Mouse (Mus musculus) embryonic facial prominence, embryonic 13.5 days (tissue): ENCODE results near the gene Zfyve28. TPM values are rescaled to one million over a fixed set of nuclear protein-coding genes. Genes with fewer than 3 reads are reported as not detected.

Experiments
- ATAC-seq: fragments of 200-750 bp; cut with Nextera tagmentation; 2 replicates; pipeline ENCODE4 v1.8.0; 2017; ENCODE audit warnings: low read depth; ENCODE audit not compliant: insufficient number of reproducible peaks, insufficient read depth, low FRiP score, low TSS enrichment
- H3K27ac ChIP-seq: fragments of 300-500 bp; sonication (generic); 2 replicates; pipeline ENCODE4 v1.5.1; 2015; ENCODE audit warnings: moderate library complexity, mild to moderate bottlenecking, inconsistent platforms
- H3K27me3 ChIP-seq: fragments of 300-500 bp; sonication (generic); 2 replicates; pipeline ENCODE4 v1.6.1; 2015; ENCODE audit warnings: mild to moderate bottlenecking, inconsistent platforms
- H3K36me3 ChIP-seq: fragments of 300-500 bp; sonication (generic); 2 replicates; pipeline ENCODE4 v1.6.1; 2015; ENCODE audit warnings: mild to moderate bottlenecking, inconsistent platforms
- H3K4me1 ChIP-seq: fragments of 300-500 bp; sonication (generic); 2 replicates; pipeline ENCODE4 v1.6.1; 2015; ENCODE audit warnings: inconsistent platforms
- H3K4me2 ChIP-seq: fragments of 300-500 bp; sonication (generic); 2 replicates; pipeline ENCODE4 v1.6.1; 2015; ENCODE audit warnings: moderate library complexity, mild to moderate bottlenecking, inconsistent platforms
- H3K4me3 ChIP-seq: fragments of 300-500 bp; sonication (generic); 2 replicates; pipeline ENCODE4 v1.5.1; 2015; ENCODE audit warnings: mild to moderate bottlenecking, inconsistent platforms
- H3K9ac ChIP-seq: fragments of 300-500 bp; sonication (generic); 2 replicates; pipeline ENCODE4 v1.6.1; 2015; ENCODE audit warnings: mild to moderate bottlenecking, inconsistent platforms
- H3K9me3 ChIP-seq: fragments of 300-500 bp; sonication (generic); 2 replicates; pipeline ENCODE4 v1.6.1; 2016; ENCODE audit warnings: inconsistent platforms
- WGBS: fragments of 180-500 bp; shearing (Covaris S2); methylation state at CpG from one replicate; pipeline ENCODE4 v1.1.7; 2015; ENCODE audit warnings: mixed read lengths; 5-methylcytosine and 5-hydroxymethylcytosine counted together
- polyA plus RNA-seq: library from polyadenylated mRNA; unstranded; fragments of >200 nt; fragmentation: Nextera tagmentation; extraction: Ambion mirVana; gene quantifications from 2 replicates; pipeline ENCODE4 v1.2.1, GENCODE M21; 2015

The Zfyve28 gene
- polyA plus RNA-seq, 1 experiment from 2014 or later: 1.8 TPM

DNA sequence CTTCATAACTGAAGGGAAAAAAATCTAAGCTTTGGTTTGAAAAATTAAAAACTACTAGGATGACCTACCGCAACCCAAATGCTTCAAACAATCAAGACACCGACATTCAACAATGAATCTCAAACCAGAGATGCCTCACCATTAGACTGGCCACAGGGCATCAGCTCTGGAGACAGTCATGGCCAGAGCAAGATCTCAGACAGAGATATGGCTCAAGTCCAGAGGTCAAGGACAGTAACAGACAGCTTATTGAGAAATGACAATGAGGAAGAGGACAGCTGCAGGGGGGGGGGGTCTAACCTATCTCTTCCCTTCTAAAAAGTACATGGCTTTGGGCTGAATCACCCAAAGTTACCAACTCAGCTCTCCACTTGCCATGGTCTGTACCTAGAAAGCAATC, 3.0 kb downstream of the Zfyve28 start:
- Histone ChIP-seq H3K36me3 (no peaks in the 10 kb centered on the region), H3K27me3 (peaks cover 71% of the 10 kb centered on the region), H3K9me3 (no peaks in the 10 kb centered on the region), H3K4me2 (no peak overlapping the region), H3K27ac (no peak overlapping the region), H3K4me3 (no peak overlapping the region), H3K4me1 (peaks cover 24% of the 10 kb centered on the region), H3K9ac (no peak overlapping the region)
- 85% methylated on average over 2 of the region's 2 CpGs for WGBS
- no peak for ATAC-seq

DNA sequence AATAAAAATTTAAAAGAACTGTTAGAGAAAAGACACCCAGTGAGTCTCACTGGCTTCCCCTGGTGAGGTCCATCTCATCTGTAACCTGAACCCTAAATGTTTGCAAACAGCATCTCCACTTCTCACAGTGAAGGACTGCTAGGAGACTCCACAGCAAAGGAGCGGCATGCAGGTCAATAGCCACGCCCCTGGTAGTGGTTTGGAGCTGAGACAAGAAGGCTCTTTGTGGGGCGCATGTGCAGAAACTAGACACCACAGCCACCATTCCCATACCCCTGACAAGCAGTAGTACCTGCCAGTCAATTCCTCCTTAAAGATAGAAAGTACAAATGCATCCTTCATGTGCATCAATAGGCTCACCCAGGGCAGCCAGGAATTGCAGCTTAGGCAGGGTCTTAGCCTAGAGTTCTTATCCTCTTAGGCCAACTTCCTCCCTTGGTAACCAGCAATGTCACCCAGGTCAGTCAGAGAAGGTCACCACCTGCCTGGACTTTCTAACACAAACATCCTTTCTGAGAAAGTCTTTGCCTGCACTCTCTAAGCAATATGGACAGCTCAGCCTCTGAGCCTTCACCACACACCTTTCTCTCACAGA, 4.0 kb downstream of the Zfyve28 start:
- H3K36me3 ChIP-seq: no peaks in the 10 kb centered on the region
- H3K27ac ChIP-seq: no peak overlapping the region
- peaks cover 62% of the 10 kb centered on the region for H3K27me3 ChIP-seq
- H3K4me2 ChIP-seq: no peak overlapping the region
- WGBS: 30% methylated on average over 3 of the region's 3 CpGs
- no peak for ATAC-seq
- H3K4me1 ChIP-seq: peaks cover 24% of the 10 kb centered on the region
- H3K9me3 ChIP-seq: no peaks in the 10 kb centered on the region
- no peak overlapping the region for H3K4me3 ChIP-seq
- H3K9ac ChIP-seq: no peak overlapping the region

- no peak overlapping the region for H3K4me3 ChIP-seq
- 80% methylated on average over 5 of the region's 5 CpGs for WGBS
- no peak for ATAC-seq
- H3K27me3 ChIP-seq: peaks cover 54% of the 10 kb centered on the region
- H3K9ac ChIP-seq: no peak overlapping the region
- H3K4me1 ChIP-seq: peaks cover 24% of the 10 kb centered on the region
- H3K36me3 ChIP-seq: no peaks in the 10 kb centered on the region
- H3K27ac ChIP-seq: no peak overlapping the region
- no peaks in the 10 kb centered on the region for H3K9me3 ChIP-seq
- H3K4me2 ChIP-seq: no peak overlapping the region
Observed at GRCm38 (mm10) chr5:34283355-34283754, 4.9 kb downstream of the Zfyve28 start.

DNA sequence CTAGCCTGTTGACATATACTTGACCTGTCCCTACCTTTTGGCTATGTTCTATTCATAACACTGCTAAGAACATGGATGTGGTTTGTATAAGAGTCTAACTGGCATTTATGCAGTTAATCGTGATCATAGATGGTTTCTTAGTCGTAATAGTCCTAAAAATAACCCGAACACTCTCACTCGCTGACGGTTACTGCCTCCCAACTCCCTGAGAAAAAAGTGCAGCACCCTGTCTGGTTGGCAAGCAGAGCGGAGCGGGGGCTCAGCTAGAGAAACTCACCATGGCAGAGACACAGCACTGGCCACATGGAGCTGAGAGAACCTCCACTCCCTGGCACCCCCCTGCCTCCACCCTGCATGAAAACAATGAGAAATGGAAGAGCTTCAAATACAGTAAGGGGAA, 7.3 kb downstream of the Zfyve28 start:
- peaks cover 30% of the 10 kb centered on the region for H3K27me3 ChIP-seq
- 60% methylated on average over 7 of the region's 7 CpGs for WGBS
- H3K4me1 ChIP-seq: 0 out of 2 replicates have a peak, but pooled peaks cover 7% of the 10 kb centered on the region
- no peaks in the 10 kb centered on the region for H3K36me3 ChIP-seq
- H3K9me3 ChIP-seq: no peaks in the 10 kb centered on the region
- no peak overlapping the region for H3K4me3 ChIP-seq
- no peak overlapping the region for H3K4me2 ChIP-seq
- no peak for ATAC-seq
- H3K9ac ChIP-seq: no peak overlapping the region
- H3K27ac ChIP-seq: no peak overlapping the region

GRCm38 (mm10) chr5:34279214-34279613, 9.0 kb downstream of the Zfyve28 start:
- H3K9me3 ChIP-seq: no peaks in the 10 kb centered on the region
- H3K27me3 ChIP-seq: peaks cover 14% of the 10 kb centered on the region
- H3K4me3 ChIP-seq: no peak overlapping the region
- no peaks in the 10 kb centered on the region for H3K36me3 ChIP-seq
- no peak overlapping the region for H3K9ac ChIP-seq
- H3K4me2 ChIP-seq: no peak overlapping the region
- ATAC-seq: no peak
- WGBS: 88% methylated on average over 9 of the region's 9 CpGs
- no peak overlapping the region for H3K27ac ChIP-seq
- H3K4me1 ChIP-seq: peaks cover 7% of the 10 kb centered on the region; the same call in 1 of the 2 replicates

GRCm38 (mm10) chr5:34278058-34278457, 10.2 kb downstream of the Zfyve28 start:
- Histone ChIP-seq H3K4me1 (peaks cover 11% of the 10 kb centered on the region), H3K27me3 (peaks cover 8% of the 10 kb centered on the region; the same call in 1 of the 2 replicates), H3K9ac (no peak overlapping the region), H3K4me2 (no peak overlapping the region), H3K36me3 (no peaks in the 10 kb centered on the region), H3K9me3 (no peaks in the 10 kb centered on the region), H3K4me3 (no peak overlapping the region), H3K27ac (no peak overlapping the region)
- 66% methylated on average over 4 of the region's 4 CpGs for WGBS
- ATAC-seq: no peak

- Histone ChIP-seq H3K36me3 (no peaks in the 10 kb centered on the region), H3K4me1 (peaks cover 6% of the 10 kb centered on the region), H3K4me3 (no peak overlapping the region), H3K9me3 (no peaks in the 10 kb centered on the region), H3K27ac (no peak overlapping the region), H3K9ac (no peak overlapping the region), H3K4me2 (no peak overlapping the region), H3K27me3 (no peaks in the 10 kb centered on the region)
- no peak for ATAC-seq
- WGBS: 66% methylated on average over 6 of the region's 6 CpGs
Observed at GRCm38 (mm10) chr5:34276746-34277145, 11.5 kb downstream of the Zfyve28 start.

- WGBS: 77% methylated on average over 7 of the region's 7 CpGs
Observed at GRCm38 (mm10) chr5:34276191-34276590, 12.1 kb downstream of the Zfyve28 start.

GRCm38 (mm10) chr5:34274676-34275293, 13.5 kb downstream of the Zfyve28 start:
- Histone ChIP-seq H3K4me1 (peaks cover 6% of the 10 kb centered on the region), H3K4me2 (no peak overlapping the region), H3K9ac (no peak overlapping the region), H3K4me3 (no peak overlapping the region), H3K9me3 (no peaks in the 10 kb centered on the region), H3K27ac (no peak overlapping the region), H3K36me3 (no peaks in the 10 kb centered on the region), H3K27me3 (no peaks in the 10 kb centered on the region)
- ATAC-seq: no peak
- 88% methylated on average over 10 of the region's 10 CpGs for WGBS

More at GRCm38 (mm10) chr5:34276191-34276590, 12.1 kb downstream of the Zfyve28 start:
- H3K9ac ChIP-seq: no peak overlapping the region
- no peak overlapping the region for H3K4me2 ChIP-seq
- no peak overlapping the region for H3K4me3 ChIP-seq
- peaks cover 6% of the 10 kb centered on the region for H3K4me1 ChIP-seq
- no peaks in the 10 kb centered on the region for H3K27me3 ChIP-seq
- no peaks in the 10 kb centered on the region for H3K9me3 ChIP-seq
- H3K27ac ChIP-seq: no peak overlapping the region
- H3K36me3 ChIP-seq: no peaks in the 10 kb centered on the region
- no peak for ATAC-seq

GRCm38 (mm10) chr5:34274268-34274667, 14.0 kb downstream of the Zfyve28 start:
- Histone ChIP-seq H3K27me3 (no peaks in the 10 kb centered on the region), H3K9me3 (no peaks in the 10 kb centered on the region), H3K36me3 (no peaks in the 10 kb centered on the region), H3K4me2 (no peak overlapping the region), H3K9ac (no peak overlapping the region), H3K4me3 (no peak overlapping the region), H3K4me1 (peaks cover 6% of the 10 kb centered on the region), H3K27ac (no peak overlapping the region)
- no peak for ATAC-seq
- WGBS: 88% methylated on average over 3 of the region's 3 CpGs

- Histone ChIP-seq H3K4me1 (peaks cover 6% of the 10 kb centered on the region), H3K36me3 (no peaks in the 10 kb centered on the region), H3K27ac (no peak overlapping the region), H3K9me3 (no peaks in the 10 kb centered on the region), H3K9ac (no peak overlapping the region), H3K4me3 (no peak overlapping the region), H3K4me2 (no peak overlapping the region), H3K27me3 (no peaks in the 10 kb centered on the region)
- no peak for ATAC-seq
- 43% methylated on average over 5 of the region's 5 CpGs for WGBS
Observed at GRCm38 (mm10) chr5:34273251-34273681, 15.0 kb downstream of the Zfyve28 start.

DNA sequence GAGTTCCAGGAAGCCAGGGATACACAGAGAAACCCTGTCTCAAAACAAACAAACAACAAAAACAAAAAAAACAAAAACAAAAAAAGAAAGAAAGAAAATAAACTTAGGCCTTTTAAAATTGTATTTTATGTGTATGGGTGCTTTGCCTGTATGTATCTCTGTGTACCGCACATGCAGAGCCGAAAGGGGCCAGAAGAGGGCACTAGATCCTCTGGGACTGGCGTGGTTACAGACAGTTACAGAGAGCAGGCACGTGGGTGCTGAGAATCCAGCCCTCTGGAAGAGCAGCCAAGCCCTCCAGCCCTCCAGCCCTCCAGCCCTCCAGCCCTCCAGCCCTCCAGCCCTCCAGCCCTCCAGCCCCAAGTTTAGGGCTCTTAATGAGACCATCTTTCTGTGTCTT, 16.5 kb downstream of the Zfyve28 start:
- Histone ChIP-seq H3K4me2 (no peak overlapping the region), H3K27ac (no peak overlapping the region), H3K9me3 (no peaks in the 10 kb centered on the region), H3K36me3 (no peaks in the 10 kb centered on the region), H3K4me3 (no peak overlapping the region), H3K9ac (no peak overlapping the region), H3K27me3 (no peaks in the 10 kb centered on the region), H3K4me1 (peaks cover 6% of the 10 kb centered on the region)
- ATAC-seq: no peak
- 31% methylated on average over 4 of the region's 4 CpGs for WGBS
